Mouse (Mus musculus) G1E (cell line): Measurements from ENCODE around the gene Slc9a9. TPM values are rescaled to one million over a fixed set of nuclear protein-coding genes. Genes with fewer than 3 reads are reported as not detected.

Experiments
- ATAC-seq: 2 replicates; pipeline ENCODE4 v1.8.0; 2016; ENCODE audit warnings: mild to moderate bottlenecking; ENCODE audit not compliant: insufficient number of reproducible peaks, poor library complexity, low FRiP score, severe bottlenecking; ENCODE audit errors: extremely low read depth
- DNase-seq: peaks from one replicate; pipeline ENCODE4 v3.0.0; 2012; ENCODE audit warnings: low spot score
- H3K27me3 ChIP-seq: 2 replicates; pipeline ENCODE4 v1.6.1; 2012; ENCODE audit warnings: mild to moderate bottlenecking, low read length, inconsistent platforms; ENCODE audit not compliant: insufficient read depth
- H3K36me3 ChIP-seq: replicated peaks from 2 replicates; pipeline ENCODE3; 2012; ENCODE audit warnings: mild to moderate bottlenecking, inconsistent platforms
- H3K4me1 ChIP-seq: 2 replicates; pipeline ENCODE4 v1.6.1; 2012; ENCODE audit warnings: low read depth, low read length, inconsistent platforms, mixed read lengths; ENCODE audit not compliant: insufficient read depth
- H3K4me3 ChIP-seq: 2 replicates; pipeline ENCODE4 v1.5.1; 2012; ENCODE audit warnings: low read depth, mild to moderate bottlenecking, inconsistent platforms, low read length, moderate library complexity, mixed read lengths
- H3K9me3 ChIP-seq: replicated peaks from 2 replicates; pipeline ENCODE4 v1.6.1; 2012; ENCODE audit warnings: inconsistent platforms
- CTCF ChIP-seq: IDR thresholded peaks from 2 replicates; pipeline ENCODE4 v1.5.1; 2012; ENCODE audit warnings: low read depth, low read length, inconsistent platforms, mixed read lengths
- GATA1 ChIP-seq: IDR thresholded peaks from 2 replicates; pipeline ENCODE4 v1.6.1; 2012; ENCODE audit warnings: borderline replicate concordance, low read length, inconsistent platforms, mixed read lengths
- GATA2 ChIP-seq: IDR thresholded peaks from 2 replicates; pipeline ENCODE4 v1.6.1; 2012; ENCODE audit warnings: low read depth, low read length, inconsistent platforms, borderline replicate concordance
- POLR2AphosphoS5 ChIP-seq: IDR thresholded peaks from 2 replicates; pipeline ENCODE4 v1.6.1; 2012; ENCODE audit warnings: low read depth, low read length, inconsistent platforms; ENCODE audit not compliant: insufficient replicate concordance
- TAL1 ChIP-seq: conservative IDR thresholded peaks from 2 replicates; pipeline ENCODE4 v1.6.1; 2012; ENCODE audit warnings: low read depth, low read length, inconsistent platforms, mixed read lengths
- polyA plus RNA-seq: library from polyadenylated mRNA; stranded (reverse); fragments of >175 nt; gene quantifications from 2 replicates; pipeline ENCODE4 v1.2.3, GENCODE M21; 2012
- total RNA-seq, 2 experiments: library from RNA; stranded (forward) in 1 of 2; stranded (reverse) in 1 of 2; fragments of 200-1000 nt in 1 of 2; fragments of >200 nt in 1 of 2; fragmentation: Nextera tagmentation in 1 of 2; gene quantifications; 2 replicates each; pipeline ENCODE4 v1.2.3; 2014 to 2017

The Slc9a9 gene
- total and polyA plus RNA-seq, 3 experiments, result 0.11 TPM; not detected in 2

DNA sequence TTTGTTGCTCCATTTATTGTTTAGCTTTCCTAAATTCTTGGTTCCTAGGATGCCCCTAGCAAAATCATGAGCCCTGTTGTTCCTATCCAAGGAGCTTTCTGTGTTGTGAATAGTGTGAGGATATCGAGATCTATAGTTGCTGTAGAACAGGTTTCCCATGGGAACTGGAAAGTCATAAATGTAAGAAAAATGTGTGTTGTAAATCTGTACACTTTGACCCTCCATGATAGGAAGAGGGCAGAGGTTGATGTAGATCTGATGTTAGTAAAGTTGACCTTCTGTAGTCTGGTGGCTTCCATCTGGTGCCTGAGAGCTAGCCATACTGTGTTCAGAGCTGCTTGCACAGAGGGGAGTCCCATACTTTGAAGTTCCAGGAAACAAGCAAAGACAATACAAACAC, 151.6 kb downstream of the Slc9a9 start:
- DNase-seq (no peak), ATAC-seq (no peak)
- TF ChIP-seq CTCF, result no peak
- no peak for TF ChIP-seq GATA2
- Histone ChIP-seq H3K9me3 (peaks cover 15% of the 10 kb centered on the region), H3K36me3 (no peaks in the 10 kb centered on the region), H3K4me3 (no peak overlapping the region), H3K4me1 (no peaks in the 10 kb centered on the region), H3K27me3 (no peaks in the 10 kb centered on the region)

- no peaks in the 10 kb centered on the region for H3K4me1 ChIP-seq
- DNase-seq (no peak), ATAC-seq (no peak)
- no peaks in the 10 kb centered on the region for H3K27me3 ChIP-seq
- H3K9me3 ChIP-seq, result peaks cover 11% of the 10 kb centered on the region
- TF ChIP-seq CTCF, result no peak
- TF ChIP-seq GATA1, result no peak
- no peak for TF ChIP-seq TAL1
- no peak for TF ChIP-seq POLR2AphosphoS5
- TF ChIP-seq GATA2, result no peak
- no peaks in the 10 kb centered on the region for H3K36me3 ChIP-seq
- H3K4me3 ChIP-seq, result no peak overlapping the region
Measured at GRCm38 (mm10) chr9:94833836-94834235, 164.1 kb downstream of the Slc9a9 start.

GRCm38 (mm10) chr9:94837384-94837783, 167.7 kb downstream of the Slc9a9 start:
- ATAC-seq, result no peak; the same call in 1 of the 2 replicates
- peak overlapping the region; percentile 45 for H3K4me3 ChIP-seq

DNA sequence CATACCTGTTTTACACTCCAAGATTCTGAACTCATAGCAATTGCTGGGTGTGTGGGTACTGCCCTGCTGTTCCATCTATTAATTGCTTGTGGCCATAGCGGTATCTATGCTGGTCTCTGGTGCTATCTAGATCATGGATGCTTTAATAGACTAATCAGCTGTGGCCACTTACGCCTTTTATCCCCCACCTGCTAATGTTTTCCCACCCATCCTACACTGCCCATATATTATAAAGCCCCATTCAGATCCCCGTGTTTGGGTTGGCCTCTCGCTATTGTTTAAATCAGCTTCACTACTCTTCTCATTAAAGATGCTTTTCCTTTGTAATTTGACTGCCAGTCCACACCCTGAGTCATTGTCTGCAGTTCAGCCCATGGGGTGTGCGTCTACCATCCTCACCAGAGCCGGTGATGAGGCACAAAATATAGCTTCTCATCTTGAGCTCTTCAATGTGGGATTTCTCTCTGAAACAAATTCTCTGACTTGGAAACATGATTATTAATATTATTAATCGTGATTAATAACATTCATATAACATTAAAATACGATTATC, 168.8 kb downstream of the Slc9a9 start:
- H3K36me3 ChIP-seq, result no peaks in the 10 kb centered on the region
- H3K27me3 ChIP-seq, result no peaks in the 10 kb centered on the region
- ATAC-seq (no peak), DNase-seq (no peak)
- peaks cover 24% of the 10 kb centered on the region for H3K9me3 ChIP-seq
- no peaks in the 10 kb centered on the region for H3K4me1 ChIP-seq
- TF ChIP-seq CTCF (no peak), GATA1 (no peak), GATA2 (no peak), TAL1 (no peak), POLR2AphosphoS5 (no peak)
- no peak overlapping the region for H3K4me3 ChIP-seq

More at GRCm38 (mm10) chr9:94837384-94837783, 167.7 kb downstream of the Slc9a9 start:
- no peak for DNase-seq
- H3K36me3 ChIP-seq, result no peaks in the 10 kb centered on the region
- peaks cover 19% of the 10 kb centered on the region for H3K9me3 ChIP-seq
- no peaks in the 10 kb centered on the region for H3K4me1 ChIP-seq
- no peaks in the 10 kb centered on the region for H3K27me3 ChIP-seq
- TF ChIP-seq POLR2AphosphoS5, result no peak; the same call in 1 of the 2 replicates
- TF ChIP-seq GATA2, result no peak
- TF ChIP-seq GATA1, result no peak
- TF ChIP-seq CTCF, result no peak
- TF ChIP-seq TAL1, result no peak

DNA sequence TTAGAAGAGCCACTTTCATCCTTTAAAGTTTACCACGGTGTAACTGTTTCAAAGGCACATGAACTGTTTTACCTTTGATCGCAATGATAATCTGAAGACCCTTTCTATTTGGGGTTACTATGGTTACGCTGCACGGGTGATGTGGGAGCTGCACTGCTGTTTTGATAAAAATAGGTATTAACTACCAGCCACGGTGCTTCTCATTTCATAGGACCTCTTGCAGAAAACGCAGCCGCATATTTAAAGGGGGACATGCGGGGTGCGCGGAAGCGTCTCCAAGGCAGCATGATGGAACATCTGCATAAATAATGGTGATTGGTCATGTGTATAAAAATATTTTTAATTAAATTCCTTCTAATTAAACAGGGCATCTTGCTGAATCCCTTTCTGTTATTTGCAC, 169.5 kb downstream of the Slc9a9 start:
- H3K4me1 ChIP-seq, result no peaks in the 10 kb centered on the region
- no peaks in the 10 kb centered on the region for H3K36me3 ChIP-seq
- TF ChIP-seq TAL1 (no peak), GATA1 (no peak), GATA2 (no peak), POLR2AphosphoS5 (no peak)
- H3K4me3 ChIP-seq, result no peak overlapping the region
- no peaks in the 10 kb centered on the region for H3K27me3 ChIP-seq
- H3K9me3 ChIP-seq, result peaks cover 24% of the 10 kb centered on the region
- no peak for ATAC-seq
- DNase-seq, result no peak

- H3K4me3 ChIP-seq, result no peak overlapping the region
- H3K4me1 ChIP-seq, result no peaks in the 10 kb centered on the region
- no peak for DNase-seq
- peaks cover 24% of the 10 kb centered on the region for H3K9me3 ChIP-seq
- ATAC-seq, result no peak
- TF ChIP-seq GATA1 (no peak), GATA2 (no peak), POLR2AphosphoS5 (no peak), TAL1 (no peak), CTCF (no peak)
- no peaks in the 10 kb centered on the region for H3K36me3 ChIP-seq
- no peaks in the 10 kb centered on the region for H3K27me3 ChIP-seq
Measured at GRCm38 (mm10) chr9:94840398-94840797, 170.7 kb downstream of the Slc9a9 start.

DNA sequence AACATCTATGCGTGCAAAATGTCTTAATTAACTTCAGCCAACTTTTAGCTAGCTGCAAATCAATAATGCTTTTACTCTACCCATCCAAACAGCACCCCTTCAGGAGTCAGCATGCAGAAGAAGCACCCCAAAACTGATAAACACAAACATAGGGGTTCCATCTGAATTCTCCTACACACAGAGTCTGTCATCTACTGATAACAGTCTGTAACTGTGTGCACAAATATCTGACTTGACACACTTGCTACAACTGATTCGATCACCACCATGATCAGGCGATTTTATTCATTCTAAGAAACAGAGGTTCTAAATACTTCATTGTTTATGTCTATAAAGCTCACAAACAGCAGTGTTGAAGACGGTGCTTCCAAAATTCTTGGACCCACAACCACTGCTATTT, 171.3 kb downstream of the Slc9a9 start:
- no peak for TF ChIP-seq CTCF
- TF ChIP-seq TAL1, result no peak
- TF ChIP-seq GATA1, result no peak
- no peak for TF ChIP-seq GATA2
- TF ChIP-seq POLR2AphosphoS5, result no peak
- ATAC-seq (no peak), DNase-seq (no peak)
- Histone ChIP-seq H3K27me3 (no peaks in the 10 kb centered on the region), H3K36me3 (no peaks in the 10 kb centered on the region), H3K9me3 (peaks cover 24% of the 10 kb centered on the region), H3K4me3 (no peak overlapping the region), H3K4me1 (no peaks in the 10 kb centered on the region)
